Mouse (Mus musculus) hindbrain, embryonic 12.5 days (tissue): Measurements from ENCODE around the gene St8sia1. TPM values are rescaled to one million over a fixed set of nuclear protein-coding genes. Genes with fewer than 3 reads are reported as not detected.

Source experiments
- ATAC-seq: fragments of 200-750 bp; cut with Nextera tagmentation; 2 replicates; pipeline ENCODE4 v1.8.0; 2017; ENCODE audit warnings: moderate TSS enrichment; ENCODE audit not compliant: low FRiP score
- H3K27ac ChIP-seq: fragments of 300-500 bp; sonication (generic); 2 replicates; pipeline ENCODE4 v1.5.1; 2016; ENCODE audit warnings: mild to moderate bottlenecking
- H3K27me3 ChIP-seq: fragments of 300-500 bp; sonication (generic); 2 replicates; pipeline ENCODE4 v1.6.1; 2016; ENCODE audit warnings: mild to moderate bottlenecking
- H3K36me3 ChIP-seq: fragments of 300-500 bp; sonication (generic); 2 replicates; pipeline ENCODE4 v1.6.1; 2016; ENCODE audit warnings: mild to moderate bottlenecking
- H3K4me1 ChIP-seq: fragments of 300-500 bp; sonication (generic); 2 replicates; pipeline ENCODE4 v1.6.1; 2016
- H3K4me2 ChIP-seq: fragments of 300-500 bp; sonication (generic); replicated peaks from 2 replicates; pipeline ENCODE4 v1.6.1; 2016; ENCODE audit warnings: mild to moderate bottlenecking
- H3K4me3 ChIP-seq: fragments of 300-500 bp; sonication (generic); 2 replicates; pipeline ENCODE4 v1.5.1; 2016; ENCODE audit warnings: mild to moderate bottlenecking
- H3K9ac ChIP-seq: fragments of 300-500 bp; sonication (generic); 2 replicates; pipeline ENCODE4 v1.6.1; 2016; ENCODE audit warnings: mild to moderate bottlenecking, moderate library complexity
- H3K9me3 ChIP-seq: fragments of 300-500 bp; sonication (generic); replicated peaks from 2 replicates; pipeline ENCODE4 v1.6.1; 2016; ENCODE audit warnings: mild to moderate bottlenecking
- WGBS: fragments of 180-500 bp; shearing (Covaris S2); methylation state at CpG from one replicate; pipeline ENCODE4 v1.1.7; 2016; 5-methylcytosine and 5-hydroxymethylcytosine counted together
- polyA plus RNA-seq: library from polyadenylated mRNA; unstranded; fragments of >200 nt; fragmentation: Nextera tagmentation; extraction: Ambion mirVana; gene quantifications from 2 replicates; pipeline ENCODE4 v1.2.1, GENCODE M21; 2016

The St8sia1 gene
- polyA plus RNA-seq, 1 experiment from 2014 or later: 9.1 TPM

- ATAC-seq: peak; percentile 15; the same call in 1 of the 2 replicates
- no peaks in the 10 kb centered on the region for H3K27me3 ChIP-seq
Measured at GRCm38 (mm10) chr6:142815513-142815912, 148.7 kb downstream of the St8sia1 start.

GRCm38 (mm10) chr6:142814495-142814921 is 149.7 kb downstream of the St8sia1 start:
- Histone ChIP-seq H3K27me3 (no peaks in the 10 kb centered on the region), H3K9me3 (no peaks in the 10 kb centered on the region), H3K4me1 (peaks cover 5% of the 10 kb centered on the region), H3K36me3 (no peaks in the 10 kb centered on the region), H3K4me3 (peak overlapping the region; percentile 30), H3K4me2 (peak overlapping the region; percentile 54), H3K9ac (peak overlapping the region; percentile 50), H3K27ac (peak overlapping the region; percentile 44; the same call in 1 of the 2 replicates)
- peak; percentile 54 for ATAC-seq
- 7% methylated on average over 15 of the region's 15 CpGs for WGBS

More at GRCm38 (mm10) chr6:142815513-142815912, 148.7 kb downstream of the St8sia1 start:
- Histone ChIP-seq H3K4me3 (no peak overlapping the region), H3K36me3 (no peaks in the 10 kb centered on the region), H3K9ac (no peak overlapping the region), H3K27ac (no peak overlapping the region), H3K9me3 (no peaks in the 10 kb centered on the region), H3K4me1 (peaks cover 5% of the 10 kb centered on the region), H3K4me2 (no peak overlapping the region)
- 77% methylated on average over 3 of the region's 3 CpGs for WGBS

GRCm38 (mm10) chr6:142814011-142814410 is 150.2 kb downstream of the St8sia1 start:
- H3K36me3 ChIP-seq: no peaks in the 10 kb centered on the region
- H3K4me3 ChIP-seq: no peak overlapping the region
- peaks cover 5% of the 10 kb centered on the region for H3K4me1 ChIP-seq
- ATAC-seq: 0 out of 2 replicates have a peak, but pooled peaks have one; percentile 14
- no peaks in the 10 kb centered on the region for H3K27me3 ChIP-seq
- WGBS: 64% methylated on average over 10 of the region's 10 CpGs
- no peaks in the 10 kb centered on the region for H3K9me3 ChIP-seq
- no peak overlapping the region for H3K9ac ChIP-seq
- no peak overlapping the region for H3K27ac ChIP-seq
- peak overlapping the region; percentile 54 for H3K4me2 ChIP-seq

GRCm38 (mm10) chr6:142812969-142813368 is 151.3 kb downstream of the St8sia1 start:
- no peaks in the 10 kb centered on the region for H3K27me3 ChIP-seq
- no peak; the same call in 1 of the 2 replicates for ATAC-seq
- no peaks in the 10 kb centered on the region for H3K9me3 ChIP-seq
- no peak overlapping the region for H3K4me3 ChIP-seq
- H3K4me1 ChIP-seq: peaks cover 5% of the 10 kb centered on the region
- no peak overlapping the region for H3K4me2 ChIP-seq
- WGBS: 41% methylated on average over 5 of the region's 5 CpGs
- H3K36me3 ChIP-seq: no peaks in the 10 kb centered on the region
- no peak overlapping the region for H3K27ac ChIP-seq
- H3K9ac ChIP-seq: no peak overlapping the region

DNA sequence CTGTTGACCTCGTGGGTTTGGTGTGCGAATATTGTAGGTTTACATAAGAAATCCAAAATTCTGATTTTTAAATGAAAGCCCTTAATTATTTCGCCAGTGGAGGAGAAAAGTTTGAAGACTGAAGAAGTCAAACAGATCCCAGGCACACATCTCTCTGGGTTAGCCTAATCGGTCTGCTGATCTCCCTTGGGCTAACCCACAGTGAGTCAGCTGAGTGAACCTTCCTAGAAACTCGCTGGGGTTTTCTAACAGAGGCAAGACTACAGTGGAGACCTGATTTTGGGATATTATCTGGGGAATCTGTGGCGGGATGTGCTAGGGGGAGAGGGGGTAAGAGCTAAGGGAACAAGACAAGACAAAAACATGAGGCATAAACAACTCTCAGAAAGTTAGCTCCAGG is 154.0 kb downstream of the St8sia1 start:
- no peak overlapping the region for H3K4me2 ChIP-seq
- WGBS: 69% methylated on average over 6 of the region's 6 CpGs
- no peak overlapping the region for H3K27ac ChIP-seq
- no peak overlapping the region for H3K4me3 ChIP-seq
- no peaks in the 10 kb centered on the region for H3K27me3 ChIP-seq
- no peak for ATAC-seq
- H3K9ac ChIP-seq: no peak overlapping the region
- H3K36me3 ChIP-seq: no peaks in the 10 kb centered on the region
- peaks cover 5% of the 10 kb centered on the region for H3K4me1 ChIP-seq
- no peaks in the 10 kb centered on the region for H3K9me3 ChIP-seq

DNA sequence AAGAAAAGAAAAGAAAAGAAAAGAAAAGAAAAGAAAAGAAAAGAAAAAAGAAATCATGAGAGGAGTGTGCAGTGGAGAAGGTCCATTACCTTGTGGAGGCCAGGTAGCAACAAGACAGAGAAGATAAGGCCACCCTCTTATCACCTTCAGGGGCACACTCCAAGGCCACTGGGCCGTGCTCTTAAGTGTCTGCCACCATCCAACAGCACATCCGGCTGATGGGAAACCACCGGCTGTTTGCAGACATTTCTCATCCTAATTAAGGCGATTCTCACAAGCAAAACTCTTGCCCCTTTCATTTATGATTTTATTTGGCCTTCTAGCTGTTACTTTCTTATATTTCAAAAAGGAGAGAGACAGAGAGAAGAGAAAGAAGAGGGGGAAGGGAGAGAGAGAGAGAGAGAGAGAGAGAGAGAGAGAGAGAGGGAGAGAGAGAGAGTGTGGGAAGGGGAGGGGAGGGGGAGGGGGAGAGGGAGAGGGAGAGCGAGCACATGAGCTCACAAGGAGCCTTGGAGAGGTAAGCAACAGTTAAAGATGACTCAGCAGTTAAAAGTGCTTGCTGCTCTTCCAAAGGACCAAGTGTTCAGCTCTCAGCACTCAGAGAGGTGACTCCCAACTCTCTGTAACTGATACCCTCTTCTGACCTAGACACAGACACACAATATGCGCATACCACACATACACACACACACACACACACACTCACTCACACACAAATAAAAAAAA is 154.7 kb downstream of the St8sia1 start:
- Histone ChIP-seq H3K36me3 (no peaks in the 10 kb centered on the region), H3K27ac (no peak overlapping the region), H3K4me1 (peaks cover 3% of the 10 kb centered on the region), H3K9ac (no peak overlapping the region), H3K4me2 (no peak overlapping the region), H3K9me3 (no peaks in the 10 kb centered on the region), H3K4me3 (no peak overlapping the region), H3K27me3 (no peaks in the 10 kb centered on the region)
- 54% methylated on average over 6 of the region's 6 CpGs for WGBS
- ATAC-seq: no peak

GRCm38 (mm10) chr6:142806326-142806725 is 157.9 kb downstream of the St8sia1 start:
- Histone ChIP-seq H3K36me3 (no peaks in the 10 kb centered on the region), H3K9ac (no peak overlapping the region), H3K27ac (no peak overlapping the region), H3K27me3 (no peaks in the 10 kb centered on the region), H3K4me1 (peaks cover 5% of the 10 kb centered on the region; the same call in 1 of the 2 replicates), H3K4me3 (no peak overlapping the region), H3K9me3 (no peaks in the 10 kb centered on the region), H3K4me2 (no peak overlapping the region)
- ATAC-seq: no peak
- 86% methylated on average over 4 of the region's 4 CpGs for WGBS

- H3K4me3 ChIP-seq: no peak within 1 kb of the TSS
- no peak within 1 kb of the TSS for H3K9ac ChIP-seq
- peaks cover 5% of the 10 kb centered on the region; the same call in 1 of the 2 replicates for H3K4me1 ChIP-seq
- no peak within 1 kb of the TSS for H3K27ac ChIP-seq
- no peak for ATAC-seq
- no peaks in the 10 kb centered on the region for H3K36me3 ChIP-seq
- no peaks in the 10 kb centered on the region for H3K9me3 ChIP-seq
- H3K27me3 ChIP-seq: no peaks in the 10 kb centered on the region
- no peak within 1 kb of the TSS for H3K4me2 ChIP-seq
Measured at GRCm38 (mm10) chr6:142804402-142804801, 159.8 kb downstream of the St8sia1 start, which contains the start of gene Sult6b2. Gene Sult6b2, minus strand, starts transcription at chr6:142804502.

DNA sequence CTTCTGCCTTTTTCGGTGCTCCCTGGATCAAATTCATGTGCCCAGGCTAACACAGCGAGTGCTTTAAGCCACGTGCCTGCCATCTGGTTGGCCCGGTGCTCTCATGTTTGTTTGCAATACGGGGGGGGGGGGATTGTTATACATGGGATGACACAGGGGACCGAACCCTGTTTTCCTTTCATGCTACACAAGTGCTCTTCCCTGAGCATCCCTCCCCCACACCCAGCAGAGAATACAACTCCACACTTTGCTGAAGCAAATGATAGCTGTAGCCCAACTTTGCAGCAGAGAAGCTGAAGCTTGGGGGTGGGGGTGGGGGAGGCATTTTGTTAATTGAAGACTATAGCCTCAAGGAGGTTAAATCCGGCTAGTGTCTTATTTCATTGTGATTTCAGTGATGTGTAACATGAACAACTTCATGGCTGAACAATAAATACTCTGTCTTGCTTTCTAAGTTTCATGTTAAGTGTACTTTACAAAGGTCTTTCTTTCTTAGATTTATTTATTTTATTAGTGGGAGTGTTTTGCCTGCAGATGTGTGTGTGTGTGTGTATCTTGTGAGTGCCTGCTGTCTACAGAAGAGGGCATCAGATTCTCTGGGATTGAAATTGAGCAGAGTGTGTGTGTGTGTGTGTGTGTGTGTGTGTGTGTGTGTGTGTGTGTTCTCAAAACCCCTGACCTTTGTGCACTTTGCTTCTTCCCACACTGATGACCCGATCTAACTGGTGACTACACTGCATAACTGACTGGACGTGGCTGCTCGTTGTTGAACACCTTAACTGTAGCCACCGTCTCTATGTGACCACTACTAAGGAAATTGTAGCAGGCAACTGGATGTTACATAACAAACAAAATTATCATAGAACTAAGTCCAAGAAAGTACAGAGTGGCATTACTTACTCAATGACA is 161.4 kb downstream of the St8sia1 start:
- Histone ChIP-seq H3K4me1 (peaks cover 5% of the 10 kb centered on the region; the same call in 1 of the 2 replicates), H3K27me3 (no peaks in the 10 kb centered on the region), H3K4me3 (no peak overlapping the region), H3K27ac (no peak overlapping the region), H3K9ac (no peak overlapping the region), H3K9me3 (no peaks in the 10 kb centered on the region), H3K36me3 (no peaks in the 10 kb centered on the region), H3K4me2 (no peak overlapping the region)
- WGBS: 54% methylated on average over 11 of the region's 11 CpGs
- no peak for ATAC-seq

GRCm38 (mm10) chr6:142801687-142802086 is 162.6 kb downstream of the St8sia1 start:
- Histone ChIP-seq H3K4me1 (peaks cover 5% of the 10 kb centered on the region; the same call in 1 of the 2 replicates), H3K4me2 (no peak overlapping the region), H3K4me3 (no peak overlapping the region), H3K27me3 (no peaks in the 10 kb centered on the region), H3K9me3 (no peaks in the 10 kb centered on the region), H3K36me3 (no peaks in the 10 kb centered on the region), H3K9ac (no peak overlapping the region), H3K27ac (no peak overlapping the region)
- no peak for ATAC-seq
- 86% methylated on average over 5 of the region's 5 CpGs for WGBS

DNA sequence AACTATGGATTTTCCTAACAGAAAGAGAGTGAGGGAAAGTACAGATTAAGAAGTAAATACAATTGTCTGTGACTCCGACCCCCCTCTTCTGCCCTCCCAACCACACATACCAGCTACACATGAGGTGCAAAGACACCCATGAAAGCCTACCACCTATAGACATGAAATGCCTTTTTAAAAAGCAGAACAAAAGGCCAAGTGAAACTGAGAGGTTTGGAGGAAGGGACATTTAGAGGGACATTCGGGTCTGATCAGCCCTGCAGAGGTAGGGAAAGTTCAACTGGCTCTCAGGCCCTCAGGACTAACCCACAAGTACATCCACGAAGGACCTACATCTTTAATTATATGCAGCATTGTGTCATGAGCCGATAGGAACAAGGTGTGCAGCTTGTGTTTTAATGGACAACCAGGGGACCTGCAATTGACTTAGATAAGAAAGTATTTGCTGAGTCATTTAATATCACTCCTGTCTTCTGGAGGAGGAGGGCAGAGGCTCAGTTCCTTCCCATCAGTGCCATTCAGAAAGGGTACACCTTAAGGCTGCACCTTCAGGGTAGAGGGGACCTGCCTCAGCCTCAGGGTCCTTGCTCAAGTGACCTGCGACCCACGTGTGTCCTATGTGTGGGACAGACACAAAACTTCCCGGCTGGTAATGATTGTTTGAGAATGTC is 164.4 kb downstream of the St8sia1 start:
- Histone ChIP-seq H3K36me3 (no peaks in the 10 kb centered on the region), H3K4me1 (peaks cover 5% of the 10 kb centered on the region; the same call in 1 of the 2 replicates), H3K4me3 (no peak overlapping the region), H3K9ac (no peak overlapping the region), H3K4me2 (no peak overlapping the region), H3K9me3 (no peaks in the 10 kb centered on the region), H3K27ac (no peak overlapping the region), H3K27me3 (no peaks in the 10 kb centered on the region)
- 80% methylated on average over 7 of the region's 7 CpGs for WGBS
- no peak for ATAC-seq

DNA sequence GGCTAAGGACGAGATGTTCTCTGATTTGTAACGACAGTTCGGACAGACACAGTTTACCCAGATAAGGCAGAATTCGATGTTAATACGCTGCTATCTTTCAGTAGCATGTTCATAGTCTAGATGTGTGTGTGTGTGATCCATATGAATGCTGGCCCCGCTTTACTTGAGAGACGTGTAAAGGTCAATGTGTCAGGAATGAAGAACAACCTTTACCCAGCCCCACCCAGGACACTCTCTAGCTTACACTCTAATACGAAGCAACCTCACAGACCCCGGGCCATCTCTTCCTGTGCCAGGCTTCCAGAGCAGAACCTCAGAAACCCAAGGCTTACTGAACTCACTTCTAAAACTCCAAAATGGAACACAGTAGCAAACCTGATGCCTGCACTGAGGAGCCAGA is 165.4 kb downstream of the St8sia1 start:
- H3K4me2 ChIP-seq: no peak overlapping the region
- H3K4me3 ChIP-seq: no peak overlapping the region
- H3K4me1 ChIP-seq: peaks cover 5% of the 10 kb centered on the region; the same call in 1 of the 2 replicates
- 66% methylated on average over 9 of the region's 9 CpGs for WGBS
- no peak overlapping the region for H3K9ac ChIP-seq
- no peak overlapping the region for H3K27ac ChIP-seq
- H3K9me3 ChIP-seq: no peaks in the 10 kb centered on the region
- H3K36me3 ChIP-seq: no peaks in the 10 kb centered on the region
- H3K27me3 ChIP-seq: no peaks in the 10 kb centered on the region
- no peak for ATAC-seq
